Mouse (Mus musculus): ENCODE results near the gene Cdc42se1.
A peak's percentile ranks its signal among the peaks of the same experiment; 100 is the strongest.

Cdc42se1 gene

GRCm38 (mm10) chr3:95250783-95251424, 22.4 kb downstream of the Cdc42se1 start, which contains the start of gene Bnipl:
Gene Bnipl, minus strand, starts transcription at chr3:95251193.
- no peak for DNase-seq

GRCm38 (mm10) chr3:95256931-95257330, 28.4 kb downstream of the Cdc42se1 start:
- DNase-seq = peak; percentile 55 to 64

- no peak for DNase-seq
Observed at GRCm38 (mm10) chr3:95261975-95262374, 33.4 kb downstream of the Cdc42se1 start.

GRCm38 (mm10) chr3:95263089-95263739, 34.7 kb downstream of the Cdc42se1 start:
- peak; percentile 93 to 95 for DNase-seq

- no peak for DNase-seq
Observed at GRCm38 (mm10) chr3:95264724-95265123, 36.2 kb downstream of the Cdc42se1 start.

GRCm38 (mm10) chr3:95266052-95266451, 37.5 kb downstream of the Cdc42se1 start:
- DNase-seq = no peak

- DNase-seq = peak; percentile 47 to 71
Observed at GRCm38 (mm10) chr3:95267855-95268254, 39.3 kb downstream of the Cdc42se1 start.

GRCm38 (mm10) chr3:95269789-95270188, 41.3 kb downstream of the Cdc42se1 start:
- no peak for DNase-seq

- peak in 1 of 2 experiments; percentile 46 for DNase-seq
Observed at GRCm38 (mm10) chr3:95270766-95271364, 42.3 kb downstream of the Cdc42se1 start.

GRCm38 (mm10) chr3:95273471-95273870, 44.9 kb downstream of the Cdc42se1 start:
- DNase-seq = no peak

GRCm38 (mm10) chr3:95274453-95274852, 45.9 kb downstream of the Cdc42se1 start:
- DNase-seq = no peak

GRCm38 (mm10) chr3:95275161-95275560, 46.6 kb downstream of the Cdc42se1 start:
- DNase-seq = no peak

- no peak for DNase-seq
Observed at GRCm38 (mm10) chr3:95276428-95276934, 47.9 kb downstream of the Cdc42se1 start.

- peak in 1 of 2 experiments; percentile 55 for DNase-seq
Observed at GRCm38 (mm10) chr3:95277149-95277551, 48.6 kb downstream of the Cdc42se1 start.

GRCm38 (mm10) chr3:95280747-95281146, 52.2 kb downstream of the Cdc42se1 start:
- DNase-seq = peak; percentile 53 to 58

- peak; percentile 100 for DNase-seq
Observed at GRCm38 (mm10) chr3:95281216-95282126, 52.9 kb downstream of the Cdc42se1 start, which contains the start of the genes Mindy1 and Prune1. Gene Mindy1, plus strand, starts transcription at chr3:95281345. Gene Prune1, minus strand, starts transcription at chr3:95282076.

GRCm38 (mm10) chr3:95282381-95282864, 53.9 kb downstream of the Cdc42se1 start:
- peak in 1 of 2 experiments; percentile 43 for DNase-seq

GRCm38 (mm10) chr3:95282865-95283588, 54.5 kb downstream of the Cdc42se1 start:
- DNase-seq = peak; percentile 87

- DNase-seq = no peak
Observed at GRCm38 (mm10) chr3:95283589-95283941, 55.0 kb downstream of the Cdc42se1 start.

GRCm38 (mm10) chr3:95284062-95284461, 55.5 kb downstream of the Cdc42se1 start:
- peak in 1 of 2 experiments; percentile 20 for DNase-seq

GRCm38 (mm10) chr3:95284501-95285281, 56.2 kb downstream of the Cdc42se1 start:
- DNase-seq = peak in 1 of 2 experiments; percentile 5
